Mouse (Mus musculus): Measurements from ENCODE around the gene Ptdss2.

Ptdss2 gene

DNA sequence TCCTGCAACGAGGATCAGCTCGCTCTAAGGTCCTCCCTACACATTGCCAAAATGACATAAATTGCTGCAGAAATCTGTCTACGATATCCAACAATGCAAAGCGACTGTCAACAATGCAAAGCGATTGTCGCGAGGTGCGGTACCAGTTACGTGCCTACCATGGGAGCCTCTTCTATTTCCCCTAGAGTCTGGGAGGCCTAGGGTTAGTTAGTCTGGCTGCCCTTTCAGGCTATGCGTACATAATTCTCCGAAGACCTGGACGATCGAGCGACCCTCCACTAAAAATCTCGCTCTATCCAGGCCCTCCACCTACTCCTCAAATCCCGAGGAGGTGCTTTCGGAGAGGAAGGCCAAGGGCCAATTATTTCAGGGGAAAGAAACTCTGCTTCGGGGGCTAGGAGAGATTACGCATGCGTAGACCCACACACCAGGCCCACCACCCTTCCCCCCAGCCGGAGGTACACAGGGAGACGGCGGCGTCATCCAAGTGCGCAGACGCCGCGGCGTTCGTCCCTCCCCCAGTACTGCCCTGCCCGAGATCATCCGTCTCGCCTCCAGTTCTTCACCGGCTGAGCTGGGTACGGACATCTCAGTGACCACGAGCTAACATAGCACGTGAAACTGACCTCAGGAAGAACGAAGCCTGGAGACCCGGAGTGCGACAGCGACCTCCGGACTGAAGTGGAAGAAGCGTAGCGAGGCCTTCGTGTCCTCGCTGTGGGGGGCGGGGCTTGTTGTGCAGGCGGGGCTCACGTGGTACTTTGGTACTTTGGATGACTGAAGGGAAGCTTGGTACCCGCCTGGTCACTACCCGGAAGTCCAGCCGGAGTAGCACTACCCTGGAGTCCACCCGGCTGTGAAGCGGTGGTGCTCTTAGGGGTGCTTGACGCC lies 50.2 kb downstream of the Ptdss2 start, which contains the start of gene Rnh1:
Rnh1 (minus strand) TSS at position 742 of the 891 bp plus-strand sequence.
- no peaks in the 10 kb centered on the region for H3K9me3 ChIP-seq (ENCODE audit: low read length)
- H3K36me3 ChIP-seq (ENCODE audit: insufficient read depth, low read length): no peaks in the 10 kb centered on the region
- peak within 1 kb of the TSS; percentile 81 for H3K4me3 ChIP-seq (replicated peaks; ENCODE audit: low read length)
- no peaks in the 10 kb centered on the region for H3K27me3 ChIP-seq (ENCODE audit: insufficient read depth, low read length)
- peaks cover 54% of the 10 kb centered on the region for H3K4me1 ChIP-seq (replicated peaks; ENCODE audit: low read depth, low read length)
- TF ChIP-seq CTCF (conservative IDR thresholded peaks at IDR 0.05; ENCODE audit: low read length) (no peak), NANOG (IDR thresholded peaks at IDR 0.05; ENCODE audit: borderline replicate concordance, low read length) (no peak), POU5F1 (IDR thresholded peaks at IDR 0.05; ENCODE audit: borderline replicate concordance, low read length) (no peak)

DNA sequence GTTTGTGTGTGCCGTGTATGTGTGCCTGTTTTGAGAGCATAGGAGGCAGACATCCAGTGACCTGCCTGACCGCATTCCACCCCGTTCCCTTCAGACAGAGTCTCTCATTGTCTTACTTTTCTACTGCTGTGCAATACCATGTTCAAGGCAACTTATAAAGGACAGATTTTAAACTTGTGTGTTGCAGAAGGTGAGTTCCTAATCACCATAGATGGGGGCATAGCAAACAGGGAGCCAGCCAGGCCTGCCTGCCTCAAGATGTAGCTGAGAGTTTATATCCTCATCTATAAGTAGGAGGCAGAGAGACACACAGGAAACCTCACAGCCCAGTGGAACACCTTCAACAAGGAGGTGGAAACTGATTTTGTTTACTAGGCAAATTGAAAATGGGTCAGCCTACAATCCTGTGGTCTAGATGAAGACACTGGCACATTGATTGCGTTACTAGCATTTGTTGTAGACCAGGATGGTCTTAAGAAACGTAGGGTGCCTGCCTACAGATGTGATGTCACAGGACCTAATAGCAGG lies 51.2 kb downstream of the Ptdss2 start:
- Histone ChIP-seq H3K4me3 (replicated peaks; ENCODE audit: low read length) (peak overlapping the region; percentile 81), H3K4me1 (replicated peaks; ENCODE audit: low read depth, low read length) (peaks cover 48% of the 10 kb centered on the region), H3K36me3 (ENCODE audit: insufficient read depth, low read length) (no peaks in the 10 kb centered on the region), H3K9me3 (ENCODE audit: low read length) (no peaks in the 10 kb centered on the region), H3K27me3 (ENCODE audit: insufficient read depth, low read length) (no peaks in the 10 kb centered on the region)
- TF ChIP-seq POU5F1 (IDR thresholded peaks at IDR 0.05; ENCODE audit: borderline replicate concordance, low read length): no peak
- no peak for TF ChIP-seq NANOG (IDR thresholded peaks at IDR 0.05; ENCODE audit: borderline replicate concordance, low read length)
- no peak for TF ChIP-seq CTCF (conservative IDR thresholded peaks at IDR 0.05; ENCODE audit: low read length)

DNA sequence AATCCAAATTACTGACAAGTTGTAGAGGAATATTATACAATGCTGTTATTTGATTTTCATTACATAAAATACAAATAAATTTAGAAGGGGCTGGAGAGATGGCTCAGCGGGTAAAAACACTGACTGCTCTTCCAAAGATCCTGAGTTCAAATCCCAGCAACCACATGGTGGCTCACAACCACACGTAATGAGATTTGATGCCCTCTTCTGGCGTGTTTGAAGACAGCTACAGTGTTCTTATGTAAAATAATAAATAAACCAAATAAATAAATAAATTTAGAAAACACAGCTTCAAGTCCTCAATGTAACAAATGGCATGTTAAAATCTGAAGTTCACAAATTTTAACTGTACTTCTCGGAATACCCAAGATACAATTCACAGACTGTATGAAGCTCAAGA lies 52.9 kb downstream of the Ptdss2 start:
- peaks cover 2% of the 10 kb centered on the region; the same call in 1 of the 2 replicates for H3K27me3 ChIP-seq (ENCODE audit: insufficient read depth, low read length)
- TF ChIP-seq NANOG (IDR thresholded peaks at IDR 0.05; ENCODE audit: borderline replicate concordance, low read length) (no peak), POU5F1 (IDR thresholded peaks at IDR 0.05; ENCODE audit: borderline replicate concordance, low read length) (no peak), CTCF (conservative IDR thresholded peaks at IDR 0.05; ENCODE audit: low read length) (no peak)
- H3K4me3 ChIP-seq (replicated peaks; ENCODE audit: low read length): no peak overlapping the region
- peaks cover 34% of the 10 kb centered on the region for H3K4me1 ChIP-seq (replicated peaks; ENCODE audit: low read depth, low read length)
- no peaks in the 10 kb centered on the region for H3K36me3 ChIP-seq (ENCODE audit: insufficient read depth, low read length)
- H3K9me3 ChIP-seq (ENCODE audit: low read length): no peaks in the 10 kb centered on the region

DNA sequence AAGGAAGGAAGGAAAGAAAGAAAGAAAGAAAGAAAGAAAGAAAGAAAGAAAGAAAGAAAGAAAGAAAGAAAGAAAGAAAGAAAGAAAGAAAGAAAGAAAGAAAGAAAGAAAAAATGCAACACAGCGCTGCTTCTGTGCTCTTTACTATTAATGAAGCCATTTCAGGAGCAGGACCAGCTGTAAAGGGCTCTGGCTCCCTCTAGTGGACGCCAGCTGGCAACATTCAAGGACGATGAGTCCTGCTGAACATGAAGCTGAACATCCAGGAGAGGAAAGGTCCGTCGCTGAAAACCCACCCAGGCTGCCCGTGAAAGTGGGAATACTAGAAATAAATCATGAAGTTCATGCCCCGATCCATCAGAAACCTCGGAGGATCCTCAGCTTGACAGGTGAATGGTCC lies 54.0 kb downstream of the Ptdss2 start:
- no peaks in the 10 kb centered on the region for H3K36me3 ChIP-seq (ENCODE audit: insufficient read depth, low read length)
- H3K9me3 ChIP-seq (ENCODE audit: low read length): no peaks in the 10 kb centered on the region
- H3K27me3 ChIP-seq (ENCODE audit: insufficient read depth, low read length): peaks cover 2% of the 10 kb centered on the region; the same call in 1 of the 2 replicates
- TF ChIP-seq NANOG (IDR thresholded peaks at IDR 0.05; ENCODE audit: borderline replicate concordance, low read length): no peak
- TF ChIP-seq CTCF (conservative IDR thresholded peaks at IDR 0.05; ENCODE audit: low read length): peak; percentile 78
- peaks cover 32% of the 10 kb centered on the region for H3K4me1 ChIP-seq (replicated peaks; ENCODE audit: low read depth, low read length)
- H3K4me3 ChIP-seq (replicated peaks; ENCODE audit: low read length): no peak overlapping the region

DNA sequence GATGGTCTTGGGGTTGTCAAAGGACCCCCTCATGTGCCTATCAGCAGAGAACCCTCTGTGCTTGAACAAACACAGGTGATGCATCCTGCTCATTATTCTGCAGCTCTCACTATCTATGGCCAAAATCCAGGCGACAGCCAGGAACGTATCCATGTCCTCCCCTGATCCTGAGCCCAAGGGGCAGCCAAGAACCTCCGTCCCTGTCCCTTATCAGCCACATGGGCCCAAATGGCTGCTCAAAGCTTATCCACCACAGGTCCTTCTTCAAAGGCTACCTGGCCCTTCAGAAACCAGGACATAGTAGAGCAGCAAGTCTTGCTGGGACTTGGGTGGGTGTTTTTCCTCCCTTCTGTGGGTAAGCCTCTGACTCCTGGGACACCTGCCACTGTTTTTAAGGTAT lies 66.0 kb downstream of the Ptdss2 start:
- peaks cover 42% of the 10 kb centered on the region for H3K36me3 ChIP-seq (ENCODE audit: insufficient read depth, low read length)
- H3K4me3 ChIP-seq (replicated peaks; ENCODE audit: low read length): no peak overlapping the region
- TF ChIP-seq POU5F1 (IDR thresholded peaks at IDR 0.05; ENCODE audit: borderline replicate concordance, low read length): no peak
- TF ChIP-seq CTCF (conservative IDR thresholded peaks at IDR 0.05; ENCODE audit: low read length): no peak
- TF ChIP-seq NANOG (IDR thresholded peaks at IDR 0.05; ENCODE audit: borderline replicate concordance, low read length): no peak
- peaks cover 26% of the 10 kb centered on the region for H3K4me1 ChIP-seq (replicated peaks; ENCODE audit: low read depth, low read length)
- no peaks in the 10 kb centered on the region for H3K27me3 ChIP-seq (ENCODE audit: insufficient read depth, low read length)
- no peaks in the 10 kb centered on the region for H3K9me3 ChIP-seq (ENCODE audit: low read length)

DNA sequence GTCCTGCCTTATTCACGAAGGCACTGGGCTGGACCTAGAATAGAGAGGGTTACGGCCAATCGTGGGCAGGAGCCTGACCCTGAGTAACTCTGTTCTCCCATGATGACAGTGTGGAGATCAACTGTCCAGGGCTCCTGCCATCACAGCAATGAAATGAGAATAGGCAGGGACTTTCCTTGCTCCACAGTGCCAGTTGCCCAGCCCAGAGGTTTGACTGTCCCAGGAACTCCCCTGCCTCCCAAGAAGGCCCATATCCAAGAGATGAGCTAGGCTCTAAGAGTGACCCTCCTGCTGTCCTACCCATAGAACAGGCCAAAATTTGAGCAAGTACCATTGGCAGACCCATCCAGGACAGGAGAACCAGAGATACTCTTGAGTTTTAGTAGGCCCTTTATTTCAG lies 66.6 kb downstream of the Ptdss2 start:
- peaks cover 42% of the 10 kb centered on the region for H3K36me3 ChIP-seq (ENCODE audit: insufficient read depth, low read length)
- TF ChIP-seq POU5F1 (IDR thresholded peaks at IDR 0.05; ENCODE audit: borderline replicate concordance, low read length): no peak
- TF ChIP-seq CTCF (conservative IDR thresholded peaks at IDR 0.05; ENCODE audit: low read length): no peak
- TF ChIP-seq NANOG (IDR thresholded peaks at IDR 0.05; ENCODE audit: borderline replicate concordance, low read length): no peak
- H3K4me1 ChIP-seq (replicated peaks; ENCODE audit: low read depth, low read length): peaks cover 26% of the 10 kb centered on the region
- no peaks in the 10 kb centered on the region for H3K27me3 ChIP-seq (ENCODE audit: insufficient read depth, low read length)
- H3K9me3 ChIP-seq (ENCODE audit: low read length): no peaks in the 10 kb centered on the region
- no peak overlapping the region for H3K4me3 ChIP-seq (replicated peaks; ENCODE audit: low read length)

DNA sequence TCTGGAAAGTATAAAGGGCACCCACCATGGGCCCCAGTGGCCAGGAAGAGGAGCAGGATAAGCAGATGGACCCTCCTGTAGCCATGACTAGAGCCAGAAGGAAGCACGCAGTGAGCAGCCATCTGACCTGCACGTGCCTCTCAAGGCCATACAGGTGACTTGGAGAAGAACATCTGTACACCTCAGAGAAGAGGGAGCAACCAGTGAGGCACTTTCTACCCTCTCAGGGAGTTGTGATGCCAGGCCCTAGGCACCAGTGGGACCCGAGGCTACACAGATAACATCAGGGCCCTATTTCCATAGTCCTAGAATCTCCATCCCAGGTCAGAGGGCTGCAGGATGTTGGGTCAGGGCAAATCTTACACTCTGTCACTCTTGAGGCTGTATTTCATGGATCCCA lies 68.0 kb downstream of the Ptdss2 start:
- Histone ChIP-seq H3K36me3 (ENCODE audit: insufficient read depth, low read length) (peaks cover 42% of the 10 kb centered on the region), H3K4me1 (replicated peaks; ENCODE audit: low read depth, low read length) (peaks cover 35% of the 10 kb centered on the region), H3K9me3 (ENCODE audit: low read length) (no peaks in the 10 kb centered on the region), H3K27me3 (ENCODE audit: insufficient read depth, low read length) (no peaks in the 10 kb centered on the region), H3K4me3 (replicated peaks; ENCODE audit: low read length) (no peak overlapping the region)
- TF ChIP-seq POU5F1 (IDR thresholded peaks at IDR 0.05; ENCODE audit: borderline replicate concordance, low read length): no peak

DNA sequence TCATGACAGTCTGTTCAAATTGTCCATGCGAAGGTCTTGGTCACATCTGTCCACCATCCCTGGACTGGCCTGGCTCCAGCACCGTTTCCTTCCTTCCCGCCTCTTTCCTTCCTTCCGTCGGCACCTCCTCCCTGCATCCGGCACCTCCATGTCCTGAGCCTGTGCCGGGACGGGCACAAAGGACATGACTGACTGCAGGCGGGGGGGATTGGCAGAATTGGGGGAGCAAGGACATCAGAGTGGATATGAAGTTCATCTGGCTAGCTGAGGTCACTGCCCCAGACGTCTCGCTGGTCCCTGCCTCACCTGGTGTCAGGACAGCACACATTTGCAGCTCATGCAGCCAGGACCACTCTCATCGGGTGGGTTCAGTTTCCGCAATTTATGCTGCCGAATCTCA lies 68.9 kb downstream of the Ptdss2 start:
- Histone ChIP-seq H3K27me3 (ENCODE audit: insufficient read depth, low read length) (no peaks in the 10 kb centered on the region), H3K4me1 (replicated peaks; ENCODE audit: low read depth, low read length) (peaks cover 42% of the 10 kb centered on the region), H3K4me3 (replicated peaks; ENCODE audit: low read length) (peak overlapping the region; percentile 96; the same call in 1 of the 2 replicates), H3K36me3 (ENCODE audit: insufficient read depth, low read length) (peaks cover 42% of the 10 kb centered on the region), H3K9me3 (ENCODE audit: low read length) (no peaks in the 10 kb centered on the region)
- TF ChIP-seq CTCF (conservative IDR thresholded peaks at IDR 0.05; ENCODE audit: low read length) (no peak), POU5F1 (IDR thresholded peaks at IDR 0.05; ENCODE audit: borderline replicate concordance, low read length) (no peak), NANOG (IDR thresholded peaks at IDR 0.05; ENCODE audit: borderline replicate concordance, low read length) (no peak)

Measured in E14TG2a.4 (cell line).